Mouse (Mus musculus) ES-Bruce4 (cell line): ENCODE data around the gene Aff3.

Experiments used
- CTCF ChIP-seq: IDR thresholded peaks from one replicate; pipeline ENCODE4 v1.8.1; 2011; ENCODE audit warnings: low read depth, low read length
- EP300 ChIP-seq: IDR thresholded peaks from 2 replicates; pipeline ENCODE4 v1.6.1; 2011; ENCODE audit warnings: low read depth, low read length; ENCODE audit not compliant: insufficient read depth
- POLR2A ChIP-seq: IDR thresholded peaks from one replicate; pipeline ENCODE4 v1.8.1; 2011; ENCODE audit warnings: low read length; ENCODE audit not compliant: insufficient read depth

- TF ChIP-seq CTCF (no peak), EP300 (no peak), POLR2A (no peak)
Measured at GRCm38 (mm10) chr1:38388466-38388865, 276.3 kb downstream of the Aff3 start.
